Mouse (Mus musculus) limb, embryonic 10.5 days (tissue): ENCODE measurements at regions not wholly inside any gene's neighbourhood (a gene's known extent, or its start where the extent isn't known, plus 50 kb on each side); places are given as distances from the start of the nearest gene placed in this dataset.

Experiments used
- DNase-seq: peaks from one replicate; pipeline ENCODE4 v3.0.0-alpha.2; 2017; ENCODE audit warnings: low spot score
- H3K27ac ChIP-seq: fragments of 300-500 bp; sonication (generic); 2 replicates; pipeline ENCODE4 v1.5.1; 2016; ENCODE audit warnings: mild to moderate bottlenecking
- H3K27me3 ChIP-seq: fragments of 300-500 bp; sonication (generic); 2 replicates; pipeline ENCODE4 v1.6.1; 2016; ENCODE audit warnings: low read depth, mild to moderate bottlenecking; ENCODE audit not compliant: poor library complexity, severe bottlenecking
- H3K36me3 ChIP-seq: fragments of 300-500 bp; sonication (generic); 2 replicates; pipeline ENCODE4 v1.6.1; 2016; ENCODE audit warnings: mild to moderate bottlenecking, moderate library complexity
- H3K4me1 ChIP-seq: fragments of 300-500 bp; sonication (generic); 2 replicates; pipeline ENCODE4 v1.6.1; 2016
- H3K4me3 ChIP-seq: fragments of 300-500 bp; sonication (generic); 2 replicates; pipeline ENCODE4 v1.5.1; 2016; ENCODE audit warnings: mild to moderate bottlenecking, moderate library complexity
- H3K9me3 ChIP-seq: fragments of 300-500 bp; sonication (generic); replicated peaks from 2 replicates; pipeline ENCODE4 v1.6.1; 2016; ENCODE audit warnings: mild to moderate bottlenecking
- WGBS: fragments of 180-500 bp; shearing (Covaris S2); methylation state at CpG from one replicate; pipeline ENCODE4 v1.1.7; 2016; 5-methylcytosine and 5-hydroxymethylcytosine counted together

DNA sequence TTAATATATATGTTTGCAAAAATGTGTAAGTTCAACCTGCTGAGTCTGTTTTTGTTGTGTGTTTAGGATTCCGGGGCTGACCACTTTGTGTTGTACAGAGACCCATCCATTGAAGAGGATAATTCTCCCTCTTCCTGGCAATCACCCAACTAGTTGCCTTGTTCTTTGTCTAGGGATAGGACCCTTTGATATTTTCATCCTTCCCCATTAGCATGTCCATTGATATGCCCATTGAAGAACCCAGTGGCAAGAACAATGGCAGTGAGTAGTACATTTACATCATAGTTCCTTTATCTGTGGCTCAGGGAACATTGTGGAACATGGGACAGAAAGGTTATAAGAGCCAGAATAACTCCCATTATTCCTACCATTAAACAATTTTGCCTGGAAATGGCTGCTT, 160.9 kb upstream of the Irx4 start:
- Histone ChIP-seq H3K27me3 (no peaks in the 10 kb centered on the region), H3K36me3 (no peaks in the 10 kb centered on the region), H3K4me3 (no peak overlapping the region), H3K9me3 (no peaks in the 10 kb centered on the region), H3K27ac (no peak overlapping the region), H3K4me1 (no peaks in the 10 kb centered on the region)
- 83% methylated on average over 1 of the region's 1 CpGs for WGBS
- DNase-seq = no peak

DNA sequence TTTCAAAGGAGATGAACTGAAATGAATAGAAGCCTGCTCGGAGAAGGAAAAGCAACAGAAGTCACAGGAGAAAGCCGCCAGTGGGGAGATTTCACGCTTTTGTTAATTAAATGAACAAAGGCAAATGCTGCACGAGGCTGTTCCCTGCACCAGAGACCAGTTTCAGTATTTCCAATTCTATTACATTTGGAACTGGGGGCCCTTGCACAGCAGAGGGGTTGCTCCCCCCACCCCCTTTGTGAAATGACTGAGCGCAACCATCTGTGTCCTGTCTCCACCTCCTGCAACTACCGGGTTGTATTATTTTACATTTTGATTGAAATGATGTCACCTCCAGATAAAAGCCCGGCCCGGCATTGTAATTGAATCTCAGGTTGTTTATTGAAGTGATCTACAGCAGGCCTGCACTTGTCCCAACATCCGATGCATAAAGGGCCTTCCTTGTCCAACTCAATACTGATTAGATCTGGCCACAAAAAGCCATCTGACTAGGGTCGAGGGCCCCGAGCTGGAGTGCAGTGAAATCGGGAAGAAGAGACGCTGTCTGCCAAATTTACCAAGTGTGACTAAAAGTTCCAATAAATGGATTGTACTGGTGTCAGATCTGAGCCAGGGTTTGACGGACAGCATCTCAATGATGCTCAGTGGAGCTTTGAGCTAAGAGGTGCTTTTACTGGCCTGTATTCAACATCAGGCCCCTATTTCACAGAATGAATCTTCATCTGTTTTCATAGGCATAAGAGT, 152.9 kb upstream of the Irx4 start:
- H3K27me3 ChIP-seq = no peaks in the 10 kb centered on the region
- H3K36me3 ChIP-seq = no peaks in the 10 kb centered on the region
- H3K27ac ChIP-seq = no peak overlapping the region
- 84% methylated on average over 14 of the region's 14 CpGs for WGBS
- no peak for DNase-seq
- H3K4me1 ChIP-seq = no peaks in the 10 kb centered on the region
- no peaks in the 10 kb centered on the region for H3K9me3 ChIP-seq
- H3K4me3 ChIP-seq = no peak overlapping the region

DNA sequence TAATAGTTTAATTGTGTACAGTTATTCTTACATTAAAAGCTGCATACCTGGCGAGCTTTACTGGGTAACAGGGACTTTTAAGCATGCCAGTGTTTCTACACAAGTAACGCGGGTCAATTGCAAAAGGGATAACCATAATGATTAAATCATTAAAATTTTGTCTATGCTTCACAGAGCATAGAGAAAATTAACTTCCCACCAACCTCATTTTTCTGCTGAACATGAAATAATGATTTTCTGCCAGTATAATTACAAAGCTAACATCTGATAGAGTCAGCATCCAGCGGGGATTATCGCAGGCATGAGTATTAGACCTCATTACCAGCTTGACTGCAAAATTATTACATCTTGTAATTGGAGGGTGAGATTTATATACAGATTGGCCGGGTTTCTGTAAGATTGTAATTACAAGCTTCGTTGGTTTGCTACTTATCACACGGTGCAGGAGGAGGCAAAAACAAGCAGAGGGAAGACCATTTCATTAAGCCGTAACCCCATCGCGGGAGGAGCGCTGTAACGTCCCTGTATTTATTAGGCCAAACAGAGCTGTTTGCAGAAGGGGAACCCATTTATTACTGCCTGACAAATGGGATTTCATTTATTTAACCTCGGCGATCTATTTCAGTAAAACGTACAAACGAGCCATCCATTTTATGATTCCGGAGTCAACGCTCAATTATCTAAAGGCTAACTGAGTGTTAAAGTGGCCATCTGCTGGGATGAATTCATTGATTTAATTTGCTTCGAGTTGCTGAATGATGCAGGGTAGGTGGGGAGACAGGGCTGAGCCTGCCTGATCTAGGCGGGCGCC, 143.3 kb upstream of the Irx4 start:
- no peak overlapping the region for H3K27ac ChIP-seq
- no peaks in the 10 kb centered on the region for H3K36me3 ChIP-seq
- no peak overlapping the region for H3K4me3 ChIP-seq
- peaks cover 16% of the 10 kb centered on the region; the same call in 1 of the 2 replicates for H3K27me3 ChIP-seq
- no peak for DNase-seq
- H3K9me3 ChIP-seq = no peaks in the 10 kb centered on the region
- peaks cover 5% of the 10 kb centered on the region for H3K4me1 ChIP-seq
- 66% methylated on average over 22 of the region's 22 CpGs for WGBS

DNA sequence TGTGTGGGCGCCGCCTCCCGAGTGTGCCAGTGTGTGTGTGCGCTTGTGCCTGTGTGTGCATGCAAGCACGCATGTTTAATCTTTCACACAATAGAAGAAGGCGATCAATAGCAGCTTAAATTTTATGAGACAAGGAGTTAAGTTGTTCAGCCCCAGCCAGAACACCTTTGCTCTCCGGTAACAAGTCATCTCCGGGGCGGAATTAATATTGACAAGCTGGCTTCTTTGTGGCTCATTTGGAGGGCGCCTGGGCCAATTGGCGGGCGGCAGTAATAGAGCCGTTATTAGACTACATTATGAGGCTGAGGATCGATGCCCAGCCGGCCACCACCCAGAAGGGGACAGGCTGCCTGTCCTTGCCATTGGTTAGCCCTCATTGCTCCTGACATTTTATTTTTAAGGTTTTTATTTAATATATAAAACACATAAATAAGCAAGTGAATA, 142.6 kb upstream of the Irx4 start:
- WGBS = 80% methylated on average over 15 of the region's 15 CpGs
- H3K4me3 ChIP-seq = no peak overlapping the region
- no peaks in the 10 kb centered on the region for H3K36me3 ChIP-seq
- H3K9me3 ChIP-seq = no peaks in the 10 kb centered on the region
- H3K27me3 ChIP-seq = peaks cover 16% of the 10 kb centered on the region; the same call in 1 of the 2 replicates
- H3K27ac ChIP-seq = no peak overlapping the region
- peaks cover 5% of the 10 kb centered on the region for H3K4me1 ChIP-seq
- no peak for DNase-seq

DNA sequence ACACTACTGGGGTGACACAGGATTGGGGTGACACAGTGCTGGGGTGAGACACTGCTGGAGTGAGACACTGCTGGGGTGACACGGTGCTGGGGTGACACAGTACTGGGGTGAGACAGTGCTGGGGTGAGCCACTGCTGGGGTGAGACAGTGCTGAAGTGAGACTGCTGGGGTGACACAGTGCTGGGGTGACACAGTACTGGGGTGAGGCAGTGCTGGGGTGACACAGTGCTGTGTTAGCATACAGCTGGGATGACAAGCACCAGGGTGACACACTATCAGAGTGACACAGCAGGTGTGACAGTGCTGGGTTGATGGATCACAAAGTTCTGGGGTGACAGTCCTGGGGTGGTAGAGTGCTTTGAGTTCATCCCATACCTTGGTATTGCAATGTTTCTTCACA, 137.3 kb upstream of the Irx4 start:
- no peak overlapping the region for H3K27ac ChIP-seq
- H3K4me1 ChIP-seq = no peaks in the 10 kb centered on the region; the same call in 1 of the 2 replicates
- 83% methylated on average over 1 of the region's 1 CpGs for WGBS
- H3K27me3 ChIP-seq = peaks cover 6% of the 10 kb centered on the region; the same call in 1 of the 2 replicates
- DNase-seq = no peak
- no peaks in the 10 kb centered on the region for H3K36me3 ChIP-seq
- H3K9me3 ChIP-seq = no peaks in the 10 kb centered on the region
- H3K4me3 ChIP-seq = no peak overlapping the region

DNA sequence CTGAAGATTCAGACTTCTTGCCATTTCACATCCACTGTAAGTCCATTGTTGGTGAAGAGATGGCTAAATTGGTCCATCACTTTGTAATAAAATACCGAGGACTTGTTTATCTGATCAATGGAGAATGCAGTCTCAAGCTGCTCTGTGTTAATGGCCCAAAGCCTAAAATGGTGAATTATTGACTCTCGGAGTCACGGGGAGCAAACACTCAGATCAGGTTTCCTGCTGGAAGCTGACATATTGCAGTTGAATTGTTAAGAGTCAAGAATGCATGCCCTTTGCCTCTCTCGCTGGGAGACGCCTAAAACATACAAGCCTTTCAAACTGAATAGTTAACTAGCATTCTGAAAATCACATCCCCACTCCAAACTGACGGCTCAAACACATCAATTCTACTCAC, 129.0 kb upstream of the Irx4 start:
- no peak overlapping the region for H3K4me3 ChIP-seq
- WGBS = 55% methylated on average over 6 of the region's 6 CpGs
- H3K36me3 ChIP-seq = no peaks in the 10 kb centered on the region
- peaks cover 3% of the 10 kb centered on the region; the same call in 1 of the 2 replicates for H3K4me1 ChIP-seq
- no peak for DNase-seq
- no peaks in the 10 kb centered on the region for H3K27me3 ChIP-seq
- H3K27ac ChIP-seq = no peak overlapping the region
- no peaks in the 10 kb centered on the region for H3K9me3 ChIP-seq

DNA sequence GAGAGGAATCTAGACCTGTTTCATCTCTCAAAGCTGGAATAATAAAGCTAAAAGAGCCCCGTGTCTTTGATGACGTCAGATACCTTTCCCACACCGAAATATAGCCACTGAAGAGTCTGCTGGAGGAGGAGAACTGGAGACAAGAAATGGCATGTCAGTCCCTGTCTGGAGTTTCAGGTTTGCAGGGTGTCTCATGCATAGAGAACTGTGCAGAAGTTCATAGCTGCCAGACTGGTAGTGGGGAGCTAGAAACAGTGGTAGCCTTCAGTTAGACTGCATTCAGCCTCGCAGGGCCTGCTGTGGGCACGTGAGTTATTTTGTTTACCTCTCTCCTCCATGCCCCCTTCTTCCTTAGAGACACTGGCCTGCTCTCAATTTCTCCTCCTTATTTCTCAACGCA, 127.5 kb upstream of the Irx4 start:
- no peak overlapping the region for H3K27ac ChIP-seq
- no peaks in the 10 kb centered on the region for H3K9me3 ChIP-seq
- no peak overlapping the region for H3K4me3 ChIP-seq
- peaks cover 3% of the 10 kb centered on the region; the same call in 1 of the 2 replicates for H3K4me1 ChIP-seq
- H3K27me3 ChIP-seq = no peaks in the 10 kb centered on the region
- WGBS = 86% methylated on average over 6 of the region's 6 CpGs
- DNase-seq = no peak
- H3K36me3 ChIP-seq = no peaks in the 10 kb centered on the region

DNA sequence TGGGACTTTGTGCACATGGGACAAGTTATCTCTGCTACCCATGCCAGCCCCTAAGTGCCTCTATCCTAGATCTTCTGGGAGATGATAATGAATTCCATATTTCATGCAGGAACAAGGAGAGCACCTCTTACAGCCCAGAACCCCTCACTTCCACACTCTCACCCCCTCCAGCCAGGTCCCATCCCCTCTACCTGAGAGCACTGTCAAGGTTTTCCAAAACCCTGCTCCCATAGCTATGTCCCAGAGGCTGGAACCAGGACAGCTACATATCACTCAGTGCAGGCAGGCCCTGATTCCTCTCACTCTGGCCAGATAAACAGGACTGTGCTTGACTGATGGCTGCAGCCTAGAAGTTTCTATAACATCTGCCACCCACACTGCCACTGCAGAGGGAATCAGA, 125.3 kb upstream of the Irx4 start:
- no peak for DNase-seq
- peaks cover 3% of the 10 kb centered on the region; the same call in 1 of the 2 replicates for H3K4me1 ChIP-seq
- H3K9me3 ChIP-seq = no peaks in the 10 kb centered on the region
- no peak overlapping the region for H3K4me3 ChIP-seq
- H3K36me3 ChIP-seq = no peaks in the 10 kb centered on the region
- H3K27ac ChIP-seq = no peak overlapping the region
- H3K27me3 ChIP-seq = no peaks in the 10 kb centered on the region

DNA sequence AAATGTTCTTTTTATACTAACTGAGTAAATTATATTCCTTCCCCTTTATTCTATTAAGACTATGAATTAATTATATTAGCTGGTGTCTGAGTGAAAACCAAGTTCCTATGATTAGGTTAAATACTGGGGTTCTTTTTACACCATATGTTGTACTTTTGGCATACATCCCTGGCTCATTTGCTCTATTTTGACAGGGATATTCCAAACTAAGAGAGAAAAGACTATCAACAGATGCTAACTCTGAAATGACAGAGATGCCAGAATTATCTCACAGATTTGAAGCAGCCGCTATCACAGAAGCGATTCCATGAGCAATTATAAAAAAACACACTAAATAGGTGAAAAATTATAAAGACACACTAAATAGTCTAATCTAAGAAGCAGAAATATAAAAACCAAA, 119.0 kb upstream of the Irx4 start:
- Histone ChIP-seq H3K27ac (no peak overlapping the region), H3K4me1 (no peaks in the 10 kb centered on the region), H3K4me3 (no peak overlapping the region), H3K9me3 (no peaks in the 10 kb centered on the region), H3K27me3 (no peaks in the 10 kb centered on the region), H3K36me3 (no peaks in the 10 kb centered on the region)
- no peak for DNase-seq
- WGBS = 94% methylated on average over 2 of the region's 2 CpGs

DNA sequence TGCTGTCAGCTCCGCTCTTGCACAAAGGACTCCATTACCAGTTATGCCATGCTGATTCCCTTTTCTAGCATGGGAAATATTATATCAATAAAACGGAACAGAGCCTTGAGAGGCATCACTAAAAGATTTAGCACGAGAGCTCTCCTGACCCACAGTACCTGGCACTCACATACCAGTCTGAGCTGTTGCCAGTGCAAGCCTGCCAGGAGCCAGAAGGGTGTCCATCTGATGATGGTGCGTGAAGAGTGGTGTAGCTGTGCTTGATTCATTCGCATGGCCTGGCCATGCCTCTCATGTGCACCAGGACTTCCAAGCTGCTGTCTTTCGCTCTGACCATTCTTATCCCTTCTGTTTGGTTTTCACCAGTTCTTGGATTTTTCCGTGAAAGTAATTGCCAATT, 102.3 kb upstream of the Irx4 start:
- WGBS = 80% methylated on average over 7 of the region's 7 CpGs

DNA sequence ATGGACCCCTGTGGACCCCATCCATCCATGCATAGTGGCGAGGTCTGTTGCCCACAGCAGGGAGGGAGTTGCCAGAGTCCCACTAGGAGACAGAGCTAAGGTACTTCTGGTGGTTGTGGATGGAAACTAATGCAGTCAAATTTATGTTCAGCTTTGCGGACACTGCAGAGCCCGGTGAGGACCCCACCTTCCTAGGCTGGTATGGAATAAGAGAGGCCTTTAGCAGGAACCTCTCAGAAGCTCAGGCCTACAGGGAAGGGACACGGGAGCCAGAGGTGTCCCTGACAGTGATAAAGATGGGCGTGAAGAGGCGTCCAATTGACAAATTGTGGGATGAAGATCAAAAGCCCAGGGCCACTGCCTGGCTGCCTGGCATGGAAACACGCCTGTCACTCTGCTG, 100.8 kb upstream of the Irx4 start:
- WGBS = 21% methylated on average over 7 of the region's 7 CpGs

More for the DNA sequence above, 102.3 kb upstream of the Irx4 start:
- Histone ChIP-seq H3K9me3 (no peaks in the 10 kb centered on the region), H3K36me3 (no peaks in the 10 kb centered on the region), H3K4me3 (no peak overlapping the region), H3K4me1 (peaks cover 12% of the 10 kb centered on the region; the same call in 1 of the 2 replicates), H3K27me3 (peaks cover 24% of the 10 kb centered on the region), H3K27ac (no peak overlapping the region)
- no peak for DNase-seq

DNA sequence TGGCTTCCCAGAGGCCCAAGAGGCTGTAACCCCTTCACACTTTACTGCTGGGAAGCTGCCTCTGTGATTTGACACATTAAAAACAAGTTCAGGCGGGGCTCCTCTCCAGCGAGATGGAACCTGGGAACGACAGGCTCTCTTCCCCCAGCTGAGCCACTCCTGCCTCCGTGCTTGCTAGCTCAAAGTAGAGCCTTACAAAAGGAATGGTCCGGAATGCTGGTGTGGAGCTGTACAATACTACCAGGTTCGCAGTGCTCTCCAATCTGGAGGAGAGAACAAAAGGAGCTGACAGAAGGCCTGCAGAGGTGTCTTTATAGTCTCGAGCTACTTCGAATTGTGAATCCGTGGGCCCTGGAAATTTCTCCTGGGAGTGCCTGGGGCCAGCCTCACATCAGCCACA, 100.4 kb upstream of the Irx4 start:
- no peaks in the 10 kb centered on the region for H3K36me3 ChIP-seq
- 9% methylated on average over 9 of the region's 9 CpGs for WGBS
- no peak for DNase-seq
- H3K4me1 ChIP-seq = peaks cover 12% of the 10 kb centered on the region; the same call in 1 of the 2 replicates
- peaks cover 24% of the 10 kb centered on the region for H3K27me3 ChIP-seq
- no peak overlapping the region for H3K27ac ChIP-seq
- H3K4me3 ChIP-seq = peak overlapping the region; percentile 37
- H3K9me3 ChIP-seq = no peaks in the 10 kb centered on the region

More for the DNA sequence above, 100.8 kb upstream of the Irx4 start:
- Histone ChIP-seq H3K27me3 (peaks cover 24% of the 10 kb centered on the region), H3K9me3 (no peaks in the 10 kb centered on the region), H3K4me1 (peaks cover 12% of the 10 kb centered on the region; the same call in 1 of the 2 replicates), H3K4me3 (no peak overlapping the region), H3K36me3 (no peaks in the 10 kb centered on the region), H3K27ac (no peak overlapping the region)
- DNase-seq = no peak

DNA sequence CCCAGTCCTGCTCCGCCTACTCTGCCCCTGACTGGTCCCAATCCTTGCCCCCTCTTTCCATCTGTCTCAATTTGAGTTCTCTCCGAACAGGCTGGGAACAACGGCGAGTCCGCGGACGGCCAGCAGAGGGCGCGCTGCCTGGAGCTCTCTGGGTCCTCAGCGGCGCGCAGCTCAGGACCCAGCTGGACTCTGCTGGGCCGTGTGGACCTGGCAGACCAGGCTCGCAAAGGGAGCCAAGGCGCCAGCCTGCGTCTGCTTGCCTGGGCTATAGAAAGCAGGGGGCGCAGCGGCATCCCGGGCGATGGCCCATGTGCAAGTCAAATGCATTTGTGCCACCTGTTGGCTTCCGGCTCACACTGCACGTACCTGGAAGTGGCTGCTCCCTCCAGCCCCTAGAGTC, 100.0 kb upstream of the Irx4 start:
- Histone ChIP-seq H3K4me1 (peaks cover 12% of the 10 kb centered on the region; the same call in 1 of the 2 replicates), H3K27ac (no peak overlapping the region), H3K27me3 (peaks cover 24% of the 10 kb centered on the region), H3K4me3 (peak overlapping the region; percentile 37), H3K36me3 (no peaks in the 10 kb centered on the region), H3K9me3 (no peaks in the 10 kb centered on the region)
- WGBS = under 1% methylated on average over 22 of the region's 22 CpGs
- peak; percentile 94 for DNase-seq
